Mouse (Mus musculus): Measurements from ENCODE around the gene Tfec. TPM values are rescaled to one million over a fixed set of nuclear protein-coding genes. Genes with fewer than 3 reads are reported as not detected.

Gene Tfec
- total RNA-seq, 2 experiments from 2014 or later = not detected

DNA sequence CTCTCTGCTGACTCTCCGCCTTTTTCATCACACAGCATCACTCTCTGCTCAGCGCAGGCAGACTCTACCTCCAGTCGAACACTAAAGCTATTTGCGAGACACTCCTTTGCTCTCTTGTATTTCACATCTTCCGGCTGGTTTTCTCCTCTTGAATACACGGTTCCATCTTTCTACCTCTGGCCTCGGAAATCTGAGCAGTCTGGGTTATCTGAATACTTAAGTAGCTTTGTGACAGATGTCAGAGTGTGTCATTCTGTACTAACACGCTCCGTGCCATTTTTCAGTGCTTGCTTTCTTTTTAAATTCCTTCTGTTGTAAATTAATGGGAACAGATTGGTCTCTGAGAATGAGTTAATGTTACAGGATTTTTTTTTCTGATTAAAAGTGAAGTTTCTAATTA lies 101.3 kb downstream of the Tfec start:
- DNase-seq (ENCODE audit: extremely low spot score in 1 of 2, low spot score in 1 of 2) = no peak

DNA sequence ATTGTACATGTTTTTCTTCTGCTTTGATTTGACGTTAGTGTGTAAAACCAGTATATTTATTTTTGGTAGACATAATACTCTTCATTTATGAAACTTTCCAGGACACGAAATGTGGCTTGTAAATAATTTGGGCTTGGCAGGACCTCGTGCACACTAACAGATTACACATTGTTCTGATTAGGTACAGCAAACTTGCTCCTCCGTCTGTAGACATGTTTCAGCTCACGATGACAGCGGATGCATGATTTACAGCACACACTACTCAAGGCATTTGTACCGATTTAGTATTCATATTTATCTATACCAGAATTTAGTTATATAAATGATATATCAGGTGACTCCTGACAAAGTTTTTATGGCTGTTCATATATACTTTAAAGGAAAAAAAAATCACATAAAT lies 104.2 kb downstream of the Tfec start:
- no peak for DNase-seq (ENCODE audit: extremely low spot score in 1 of 2, low spot score in 1 of 2)

DNA sequence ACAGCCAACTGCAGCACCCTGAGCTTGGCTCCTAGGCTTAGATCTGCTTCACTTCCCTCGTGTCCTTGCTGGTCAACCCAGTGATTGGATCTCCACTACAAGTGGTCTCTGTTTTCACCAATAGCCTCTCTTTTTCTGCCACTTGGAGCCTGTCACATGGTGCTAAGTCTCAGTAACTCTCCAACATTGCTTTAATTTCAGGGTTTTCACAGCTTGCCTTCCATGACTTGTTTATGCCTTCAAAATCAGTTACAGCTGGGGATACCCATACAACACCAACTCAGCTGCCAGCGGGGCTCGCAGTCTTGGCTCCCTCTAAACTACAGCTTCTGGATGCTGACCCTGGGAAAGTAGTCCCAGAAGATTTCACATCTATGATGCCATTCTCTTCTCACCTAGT lies 113.1 kb downstream of the Tfec start:
- no peak for DNase-seq (ENCODE audit: extremely low spot score in 1 of 2, low spot score in 1 of 2)

Other genes starting within 250 kb of the Tfec start
- gene Tes, start 166.7 kb upstream of the Tfec start, total RNA-seq (2021) = 1 to 10 TPM; 2.4 to 2.9 TPM

All from layer of hippocampus, postnatal 25 days (tissue).